Mouse (Mus musculus) brain, embryonic 14.5 days (tissue): ENCODE results near the gene Chst15. TPM values are rescaled to one million over a fixed set of nuclear protein-coding genes. Genes with fewer than 3 reads are reported as not detected.

Source experiments
- DNase-seq: peaks from one replicate; pipeline ENCODE4 v3.0.0-alpha.2; 2011; ENCODE audit warnings: low read depth
- CTCF ChIP-seq: fragments of 200-500 bp; IDR thresholded peaks from 2 replicates; pipeline ENCODE4 v1.5.1; 2012; ENCODE audit warnings: inconsistent platforms, mild to moderate bottlenecking, moderate library complexity, borderline replicate concordance; ENCODE audit not compliant: insufficient read depth, insufficient read length; ENCODE audit errors: extremely low read depth
- POLR2A ChIP-seq: fragments of 200-500 bp; IDR thresholded peaks from 2 replicates; pipeline ENCODE4 v1.6.1; 2012; ENCODE audit warnings: mild to moderate bottlenecking, inconsistent platforms, borderline replicate concordance; ENCODE audit not compliant: poor library complexity, insufficient read depth, insufficient read length, severe bottlenecking; ENCODE audit errors: extremely low read depth
- polyA plus RNA-seq: library from polyadenylated mRNA; depleted of rRNA; stranded (reverse); fragments of >200 nt; gene quantifications from 2 replicates; pipeline ENCODE4 v1.2.3, GENCODE M21; 2012

The Chst15 gene
- polyA plus RNA-seq, 1 experiment: 14.4 TPM

GRCm38 (mm10) chr7:132308537-132309191, 8.4 kb downstream of the Chst15 start:
- TF ChIP-seq CTCF (no peak), POLR2A (no peak)
- no peak for DNase-seq

GRCm38 (mm10) chr7:132307722-132308271, 9.2 kb downstream of the Chst15 start:
- no peak for DNase-seq
- no peak for TF ChIP-seq CTCF
- no peak for TF ChIP-seq POLR2A

- DNase-seq: no peak
- TF ChIP-seq CTCF: no peak
- TF ChIP-seq POLR2A: no peak
These were observed 10.2 kb downstream of the Chst15 start for GRCm38 (mm10) chr7:132306671-132307412.

- no peak for DNase-seq
- no peak for TF ChIP-seq CTCF
- no peak for TF ChIP-seq POLR2A
These were observed 11.3 kb downstream of the Chst15 start for GRCm38 (mm10) chr7:132305492-132306375.

GRCm38 (mm10) chr7:132304424-132305085, 12.5 kb downstream of the Chst15 start:
- no peak for DNase-seq
- TF ChIP-seq POLR2A (no peak), CTCF (no peak)

- no peak for TF ChIP-seq CTCF
- no peak for TF ChIP-seq POLR2A
- no peak for DNase-seq
These were observed 13.0 kb downstream of the Chst15 start for GRCm38 (mm10) chr7:132303988-132304387.

GRCm38 (mm10) chr7:132302508-132303241, 14.4 kb downstream of the Chst15 start:
- no peak for DNase-seq
- no peak for TF ChIP-seq POLR2A

GRCm38 (mm10) chr7:132299661-132300210, 17.3 kb downstream of the Chst15 start:
- no peak for DNase-seq
- TF ChIP-seq POLR2A (no peak), CTCF (no peak)

- DNase-seq: no peak
- TF ChIP-seq POLR2A (no peak), CTCF (no peak)
These were observed 18.5 kb downstream of the Chst15 start for GRCm38 (mm10) chr7:132298412-132298990.
